Mouse (Mus musculus): ENCODE measurements at regions not wholly inside any gene's neighbourhood (a gene's known extent, or its start where the extent isn't known, plus 50 kb on each side); places are given as distances from the start of the nearest gene placed in this dataset.
"Not testable (repeated sequence)": the region's sequence is repeated elsewhere in the genome, so short reads cannot be mapped to it uniquely, and the experiment has no call there.

DNA sequence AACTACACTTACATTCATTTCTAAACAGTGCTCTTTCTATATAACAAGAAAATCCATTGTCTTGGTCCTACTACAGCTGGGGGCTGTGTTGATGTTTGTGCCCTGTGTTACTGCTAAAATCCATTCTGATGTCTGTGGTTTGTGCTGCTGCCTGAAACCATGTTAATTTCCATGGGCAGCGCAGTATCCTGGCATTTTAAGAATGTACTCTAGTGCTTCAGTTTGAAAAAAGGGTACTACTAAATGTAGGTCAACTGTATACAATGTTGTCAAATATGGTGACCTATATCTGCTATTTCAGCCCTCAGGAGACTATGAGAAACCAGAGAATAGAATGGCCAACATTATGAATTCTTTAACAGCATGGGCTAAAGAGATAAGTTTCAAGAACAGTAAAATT, 1052.2 kb downstream of the Hace1 start:
- no peak for DNase-seq

- no peak for DNase-seq
Measured at GRCm38 (mm10) chr10:46663041-46663440, 1085.4 kb downstream of the Hace1 start.

DNA sequence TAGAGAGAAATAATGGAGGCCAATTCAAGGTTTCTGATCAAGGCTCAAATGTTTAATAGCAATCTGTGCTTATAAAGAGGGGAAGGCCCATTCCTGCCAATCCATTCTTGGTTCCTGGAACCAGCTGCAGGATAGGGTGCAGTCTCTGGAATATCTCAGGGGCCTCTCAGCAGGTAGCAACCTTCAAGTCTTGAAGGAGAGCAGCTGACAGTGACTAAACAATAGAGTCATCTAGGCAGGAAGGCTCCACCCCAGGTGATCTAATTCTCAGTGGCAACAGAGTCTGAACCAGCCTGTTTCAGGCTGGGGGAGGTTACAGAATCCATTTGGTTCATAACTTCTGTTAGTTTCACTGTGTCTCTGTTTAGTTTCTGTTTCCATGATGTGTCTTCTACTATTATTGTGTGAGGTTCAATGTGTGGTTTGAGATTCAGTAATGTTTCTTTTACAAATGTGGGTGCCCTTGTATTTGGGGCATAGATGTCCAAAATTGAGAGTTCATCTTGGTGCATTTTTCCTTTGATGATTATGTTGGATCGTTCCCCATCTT, 1112.3 kb downstream of the Hace1 start:
- DNase-seq = not testable (repeated sequence)

DNA sequence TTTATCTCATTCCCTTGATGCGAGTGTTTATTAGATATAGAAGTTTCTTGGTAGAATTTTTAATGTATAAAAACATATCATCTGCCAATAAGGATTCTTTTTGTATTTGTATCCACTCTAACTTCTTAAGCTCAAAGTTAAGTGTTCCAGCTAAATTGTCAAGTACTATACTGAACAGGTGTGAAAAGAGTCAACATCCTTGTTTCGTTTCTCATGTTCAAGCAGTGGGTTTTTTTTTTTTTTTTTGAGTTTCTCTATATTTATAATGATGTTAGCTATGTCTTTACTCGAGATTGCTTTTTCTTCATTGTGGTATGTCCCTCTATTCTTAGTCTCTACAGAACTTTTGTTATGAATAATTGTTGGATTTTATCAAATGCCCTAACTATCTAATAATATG, 1115.0 kb downstream of the Hace1 start:
- DNase-seq = no peak

GRCm38 (mm10) chr10:46697363-46698246, 1120.0 kb downstream of the Hace1 start:
- DNase-seq = peak; percentile 8

DNA sequence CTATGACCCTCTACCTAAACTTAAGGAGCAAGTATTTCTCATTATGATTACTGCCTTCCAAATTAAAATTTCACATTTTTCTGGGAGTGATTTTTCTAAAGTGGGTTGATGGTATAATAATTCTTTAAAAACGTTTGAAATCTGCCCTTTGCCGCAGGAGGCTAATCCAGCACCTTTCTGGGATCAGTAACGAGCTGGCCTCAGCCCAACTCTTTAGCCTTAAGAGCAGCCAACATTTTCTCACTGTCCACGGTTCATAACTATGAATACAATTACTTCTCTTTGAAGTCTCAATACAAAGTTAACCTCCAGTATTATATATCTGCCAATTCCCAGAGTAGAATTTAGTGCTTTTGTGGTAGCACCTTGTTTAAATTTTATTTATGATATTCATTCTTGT, 1123.6 kb downstream of the Hace1 start:
- no peak for DNase-seq

DNA sequence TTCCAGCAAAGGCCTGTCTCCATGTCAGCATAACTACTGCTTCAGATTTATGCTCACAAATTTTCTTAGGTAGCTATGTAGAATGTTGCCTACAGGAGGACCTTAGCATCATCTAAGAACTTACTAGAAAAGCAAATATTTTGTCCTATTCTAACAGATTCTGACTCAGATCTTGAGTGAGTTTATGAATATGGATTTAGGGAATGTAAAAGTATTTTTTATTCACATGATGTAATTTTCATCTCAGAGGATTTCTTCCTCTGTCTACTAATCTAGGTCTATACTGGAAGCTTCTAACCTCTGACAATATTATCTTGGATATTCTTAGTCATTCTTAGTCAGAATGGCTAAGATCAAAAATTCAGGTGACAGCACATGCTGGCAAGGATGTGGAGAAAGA, 1130.4 kb downstream of the Hace1 start:
- DNase-seq = not testable (repeated sequence)

DNA sequence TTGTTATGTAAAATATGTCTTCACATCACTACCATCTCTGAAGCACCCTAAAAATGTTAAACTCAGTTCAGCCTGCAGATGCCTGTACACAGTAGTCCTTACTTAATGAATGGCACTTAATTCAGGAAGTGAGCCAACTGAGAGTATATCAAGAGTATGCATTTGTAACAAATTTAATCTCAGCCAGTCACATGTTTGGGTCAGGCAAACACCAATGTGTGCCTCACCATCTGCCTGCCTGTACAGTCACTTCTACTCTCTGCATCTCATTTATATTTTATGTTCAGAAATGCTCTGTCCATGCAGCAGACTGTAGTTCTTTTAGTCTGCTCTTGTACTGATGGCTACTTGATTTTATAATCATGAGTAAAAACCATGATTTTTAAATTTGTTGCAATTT, 1135.1 kb downstream of the Hace1 start:
- DNase-seq = no peak

DNA sequence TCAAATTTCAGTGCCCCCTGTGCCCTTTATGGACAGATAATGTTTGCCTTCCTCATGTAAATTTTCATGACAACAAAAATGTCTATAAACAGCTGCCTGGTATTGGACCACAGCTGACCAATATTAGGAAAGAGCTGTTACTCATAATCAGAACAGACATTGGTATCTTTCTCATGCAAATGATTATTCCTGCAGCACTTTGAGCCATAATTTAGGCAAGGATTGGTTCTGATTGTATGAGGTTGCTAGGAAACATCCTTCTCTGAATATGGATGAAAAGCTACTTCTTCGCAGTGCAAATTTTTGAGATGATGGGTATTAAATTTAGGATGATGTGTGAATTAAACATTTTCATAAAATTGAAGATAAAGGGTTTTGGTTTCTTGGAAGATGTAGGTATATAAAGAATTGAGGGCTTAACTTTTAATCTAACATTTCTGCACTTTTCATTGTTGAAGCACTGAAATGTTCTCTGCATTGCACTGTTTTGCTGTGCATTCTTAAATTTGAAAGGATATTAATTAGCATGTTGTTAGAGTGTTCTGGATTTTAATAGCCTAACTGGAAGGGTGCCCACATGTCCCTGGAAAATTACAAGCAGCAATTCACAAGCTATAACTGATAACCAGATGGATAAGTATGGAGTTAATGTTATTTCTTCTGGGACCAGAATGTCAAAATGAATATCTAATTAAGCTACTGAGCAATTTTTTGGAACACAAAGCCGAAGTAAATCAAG, 1140.9 kb downstream of the Hace1 start:
- no peak for DNase-seq

DNA sequence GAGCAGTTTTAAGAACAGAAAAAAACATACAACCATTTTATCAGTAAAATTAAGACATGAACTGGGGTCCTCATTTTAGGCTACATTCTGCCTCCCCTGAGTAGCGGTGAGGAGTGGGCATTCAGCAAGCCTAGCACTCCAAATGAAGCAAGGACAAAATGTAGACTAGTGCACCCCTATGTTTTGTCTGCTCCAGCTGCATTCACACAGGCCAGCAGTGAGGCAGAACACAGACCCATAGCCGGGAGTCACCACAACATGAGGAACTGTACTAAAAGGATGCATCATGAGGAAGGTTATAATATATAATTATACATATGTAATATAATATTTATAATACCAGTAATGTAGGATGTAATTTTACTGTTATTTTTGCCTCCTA, 1141.5 kb downstream of the Hace1 start:
- no peak for DNase-seq

DNA sequence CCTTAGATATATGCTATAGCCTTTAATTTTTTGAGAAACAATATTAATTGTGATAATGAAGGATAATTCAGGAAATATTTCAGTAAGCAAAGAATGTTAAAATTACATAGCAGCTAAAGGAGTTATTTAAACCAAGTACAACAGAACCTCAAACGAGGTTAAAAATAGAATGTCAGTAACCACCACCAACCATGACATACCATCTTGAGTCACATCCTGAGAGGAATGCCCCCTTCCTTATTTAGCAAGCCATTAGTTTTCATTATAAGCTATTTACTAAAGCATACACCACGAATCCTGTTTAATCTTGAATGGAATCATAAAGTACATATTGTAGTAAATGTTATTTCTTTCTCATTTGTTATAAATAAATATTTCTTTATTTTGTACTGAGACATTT, 1146.0 kb downstream of the Hace1 start:
- DNase-seq = no peak

- DNase-seq = no peak
Measured at GRCm38 (mm10) chr10:46730601-46731000, 1153.0 kb downstream of the Hace1 start.

GRCm38 (mm10) chr10:46733760-46734265, 1156.2 kb downstream of the Hace1 start:
- no peak for DNase-seq

GRCm38 (mm10) chr10:46741098-46741497, 1163.5 kb downstream of the Hace1 start:
- DNase-seq = no peak

DNA sequence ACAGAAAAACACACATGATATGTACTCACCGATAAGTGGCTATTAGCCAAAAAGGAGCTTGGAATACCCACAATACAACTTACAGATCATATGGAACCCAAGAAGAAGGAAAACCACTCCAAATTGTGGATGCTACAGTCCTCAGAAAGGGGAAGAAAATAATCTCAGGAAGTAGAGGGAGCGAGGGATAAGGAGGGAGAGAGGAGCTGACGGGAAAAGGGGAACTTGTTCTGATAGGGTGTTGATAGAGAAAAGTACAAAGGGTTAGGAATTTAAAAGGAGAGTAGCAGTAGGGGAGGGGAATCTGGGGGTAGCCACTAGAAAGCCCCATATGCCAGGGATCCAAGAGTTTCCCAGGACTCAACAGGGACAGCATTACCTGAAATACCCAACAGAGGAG, 1164.5 kb downstream of the Hace1 start:
- no peak for DNase-seq

DNA sequence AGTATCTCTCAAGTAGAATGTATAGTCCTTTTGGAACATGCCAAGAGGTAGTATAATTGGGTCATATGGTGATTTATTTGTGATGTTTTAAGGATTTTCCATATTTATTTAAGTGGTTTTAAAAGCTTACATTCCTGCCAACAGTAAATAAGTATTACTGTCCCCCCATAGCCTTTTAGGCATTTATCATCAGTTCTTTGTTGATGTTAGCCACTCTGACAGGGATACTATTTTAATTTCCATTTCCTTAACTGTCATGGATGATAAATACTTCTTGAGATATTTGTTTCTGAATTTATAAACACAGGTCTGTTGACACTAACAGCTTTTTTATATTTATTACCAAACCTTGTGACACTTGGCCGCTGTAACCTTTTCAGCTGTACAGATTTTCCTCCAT, 1183.3 kb downstream of the Hace1 start:
- no peak for DNase-seq

DNA sequence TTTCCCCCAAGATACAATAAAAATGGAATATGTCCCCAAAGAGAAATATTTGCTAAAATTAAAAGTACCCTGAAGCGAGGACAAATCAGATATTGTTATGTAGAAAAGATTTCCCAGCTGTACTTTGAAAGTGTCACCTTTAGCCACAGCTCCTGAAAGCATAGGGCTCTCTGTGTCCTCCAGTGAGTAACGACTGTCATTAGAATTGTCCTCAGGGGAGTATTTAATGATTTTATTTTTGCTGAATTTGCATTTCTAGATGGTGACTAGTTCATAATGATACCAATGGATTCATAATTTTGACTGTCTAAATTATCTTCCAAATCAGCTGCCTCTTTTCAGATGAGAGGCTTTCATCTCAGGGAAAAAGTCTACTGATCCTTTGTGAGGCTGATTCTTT, 1201.1 kb downstream of the Hace1 start:
- DNase-seq = no peak

DNA sequence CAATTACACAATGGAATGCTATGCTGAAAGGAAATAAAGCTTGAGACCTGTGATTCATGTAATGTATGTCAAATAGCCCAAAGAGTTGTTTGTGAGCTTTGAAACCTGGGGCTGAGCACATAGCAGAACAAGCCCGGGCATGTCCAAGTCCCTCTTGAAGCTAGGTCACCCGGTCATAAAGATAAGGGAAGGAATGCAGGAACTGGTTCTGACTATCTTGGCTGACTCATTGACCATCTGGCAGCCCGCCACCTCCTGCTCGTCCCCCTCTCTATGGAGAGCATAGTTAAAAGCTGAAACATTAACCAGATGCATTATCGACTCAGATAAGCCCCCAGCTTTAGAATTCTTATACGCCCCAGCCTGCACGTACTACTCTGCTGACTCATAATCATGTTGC, 1208.1 kb downstream of the Hace1 start:
- not testable (repeated sequence) for DNase-seq

- DNase-seq = no peak
Measured at GRCm38 (mm10) chr10:46814271-46814670, 1236.6 kb downstream of the Hace1 start.

- DNase-seq = no peak
Measured at GRCm38 (mm10) chr10:46819133-46819532, 1241.5 kb downstream of the Hace1 start.

- DNase-seq = no peak
Measured at GRCm38 (mm10) chr10:46819965-46820364, 1242.3 kb downstream of the Hace1 start.

DNA sequence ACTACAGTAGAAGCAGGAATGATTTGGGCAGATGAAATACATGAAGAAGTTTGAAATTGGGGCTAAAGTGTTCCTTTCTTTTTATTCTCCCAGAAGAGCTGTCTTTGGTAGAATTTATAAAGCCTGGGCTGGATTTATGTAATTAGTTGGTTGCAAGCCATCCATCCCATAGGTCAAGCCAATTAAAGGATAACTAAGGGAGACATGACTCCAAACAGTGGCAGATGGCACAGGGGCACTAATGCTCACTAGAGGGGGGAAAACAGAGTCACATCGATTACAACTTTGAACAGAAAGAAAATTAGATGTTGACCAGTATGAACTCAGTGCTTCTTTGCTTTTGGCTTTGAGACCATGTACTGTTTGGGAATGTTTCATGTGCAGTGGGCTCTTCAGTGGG, 1246.2 kb downstream of the Hace1 start:
- DNase-seq = no peak

DNA sequence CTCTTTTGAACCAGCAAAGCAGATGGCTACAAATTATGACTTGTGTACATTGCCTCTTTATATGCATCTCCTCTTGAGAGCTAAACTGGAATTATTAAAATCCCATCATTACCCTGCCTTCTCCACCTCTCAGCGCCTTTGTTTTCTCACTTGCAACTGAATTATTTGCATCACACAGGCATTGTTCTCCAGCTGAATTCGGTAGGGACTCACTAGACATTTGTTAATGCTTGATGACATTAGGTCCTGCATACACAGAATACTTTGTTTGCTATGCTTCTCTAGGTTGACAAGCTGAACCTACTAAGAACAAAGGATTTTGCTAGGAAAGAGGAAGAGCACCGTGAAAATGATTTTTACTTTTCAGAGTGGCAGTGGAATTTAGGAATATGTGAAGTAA, 1248.4 kb downstream of the Hace1 start:
- no peak for DNase-seq

- no peak for DNase-seq
Measured at GRCm38 (mm10) chr10:46826639-46827038, 1249.0 kb downstream of the Hace1 start.

Data from lung, postnatal 14 days (tissue).